Comparison of ENCODE assay signal across 18 mouse cellular contexts in the genomic region with DNA sequence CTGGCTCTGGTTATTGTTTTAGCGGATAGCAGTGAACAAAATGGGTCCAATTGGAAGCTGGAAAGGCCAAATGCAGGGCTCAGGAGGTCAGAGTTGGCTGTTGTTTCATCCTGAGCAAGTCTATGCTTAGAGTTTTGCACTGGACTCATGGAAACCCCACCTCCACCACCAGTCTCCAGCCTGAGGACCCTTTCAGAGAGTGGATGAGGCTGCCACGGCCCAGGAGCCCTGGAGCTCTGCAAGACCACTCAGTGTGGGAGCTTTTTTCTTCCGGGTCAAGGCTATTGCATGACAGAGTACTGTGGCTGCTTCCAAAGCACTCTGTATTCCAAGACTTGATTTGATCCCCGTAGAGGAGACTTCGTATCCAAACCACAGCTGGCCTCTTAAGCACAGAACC.
A peak's percentile ranks its signal among the peaks of the same experiment; 100 is the strongest.
DNase-seq lines count a peak whose midpoint lies in the region; ATAC-seq lines count a peak whose summit lies in the region.
"Had no signal": no experiment of that assay in that cellular context is flagged by ENCODE, and none has a peak within 500 bp of the region (broad histone marks: within the 10 kb centered on the region; RNA-seq: fewer than 3 reads in every experiment).

No protein-coding gene starts in this region.

- H3K4me3 ChIP-seq in forebrain, embryonic 11.5 days (ENCODE audit: low read depth, low read length) = no peak overlapping the region
- no peak overlapping the region for H3K4me3 ChIP-seq in forebrain, embryonic 15.5 days
- no peak overlapping the region for H3K4me3 ChIP-seq in hindbrain, embryonic 16.5 days (ENCODE audit: low read length)
- no peak overlapping the region for H3K4me3 ChIP-seq in midbrain, embryonic 16.5 days (ENCODE audit: low read depth, low read length)
- H3K4me3 ChIP-seq: heart, embryonic 10.5 days; left cerebral cortex, adult 2 months; stomach, embryonic 15.5 days had no signal

- no peaks in the 10 kb centered on the region for H3K27me3 ChIP-seq in forebrain, embryonic 11.5 days (ENCODE audit: control insufficient read depth, insufficient read depth, low read length)
- H3K27me3 ChIP-seq in forebrain, embryonic 15.5 days = no peaks in the 10 kb centered on the region
- H3K27me3 ChIP-seq in hindbrain, embryonic 16.5 days (replicated peaks; ENCODE audit: control insufficient read depth, insufficient read depth, low read length) = no peaks in the 10 kb centered on the region
- no peaks in the 10 kb centered on the region for H3K27me3 ChIP-seq in midbrain, embryonic 16.5 days (ENCODE audit: control insufficient read depth, insufficient read depth, low read depth, low read length)
- H3K27me3 ChIP-seq: stomach, embryonic 15.5 days had no signal

- DNase-seq in forebrain, embryonic 11.5 days (ENCODE audit: low spot score) = no peak
- no peak for DNase-seq in layer of hippocampus, postnatal 25 days (ENCODE audit: extremely low spot score in 1 of 2, low spot score in 1 of 2)
- no peak for DNase-seq in lung, postnatal 36 days
- DNase-seq in gastrocnemius, postnatal 4 days (ENCODE audit: low spot score in 2 of 2) = no peak
- DNase-seq: adrenal gland, adult 2 months; cerebellum, adult 2 months; gastrocnemius, postnatal 14 days; kidney, adult 8-10 months; kidney, postnatal 4 days; liver, postnatal 0 days; lung, postnatal 4 days had no signal

- peak overlapping the region; percentile 25; the same call in 1 of the 2 replicates for H3K9ac ChIP-seq in forebrain, embryonic 11.5 days (ENCODE audit: low read length)
- no peak overlapping the region for H3K9ac ChIP-seq in forebrain, embryonic 15.5 days (replicated peaks)
- no peak overlapping the region for H3K9ac ChIP-seq in hindbrain, embryonic 16.5 days (ENCODE audit: low read depth, low read length)
- H3K9ac ChIP-seq in midbrain, embryonic 16.5 days (ENCODE audit: low read depth, low read length) = no peak overlapping the region
- H3K9ac ChIP-seq: liver, postnatal 0 days; stomach, embryonic 15.5 days had no signal

- no peaks in the 10 kb centered on the region; the same call in 1 of the 2 replicates for H3K9me3 ChIP-seq in forebrain, embryonic 11.5 days (ENCODE audit: control insufficient read depth, low read length)
- H3K9me3 ChIP-seq in forebrain, embryonic 15.5 days = no peaks in the 10 kb centered on the region
- peaks cover 3% of the 10 kb centered on the region for H3K9me3 ChIP-seq in hindbrain, embryonic 16.5 days (ENCODE audit: control insufficient read depth, low read length)
- H3K9me3 ChIP-seq in midbrain, embryonic 16.5 days (replicated peaks; ENCODE audit: control insufficient read depth, low read length, poor library complexity, severe bottlenecking) = peaks cover 4% of the 10 kb centered on the region
- H3K9me3 ChIP-seq: heart, embryonic 10.5 days; stomach, embryonic 15.5 days had no signal

- peaks cover 5% of the 10 kb centered on the region for H3K4me1 ChIP-seq in forebrain, embryonic 11.5 days (replicated peaks; ENCODE audit: control insufficient read depth, insufficient read depth, low read length)
- peaks cover 11% of the 10 kb centered on the region for H3K4me1 ChIP-seq in forebrain, embryonic 15.5 days
- 0 out of 2 replicates have a peak, but pooled peaks cover 6% of the 10 kb centered on the region for H3K4me1 ChIP-seq in hindbrain, embryonic 16.5 days (ENCODE audit: control insufficient read depth, insufficient read depth, low read depth, low read length)
- H3K4me1 ChIP-seq in midbrain, embryonic 16.5 days (ENCODE audit: control insufficient read depth, insufficient read depth, low read length) = peaks cover 6% of the 10 kb centered on the region; the same call in 1 of the 2 replicates
- H3K4me1 ChIP-seq: heart, embryonic 10.5 days; stomach, embryonic 15.5 days had no signal

- H3K36me3 ChIP-seq in forebrain, embryonic 11.5 days (ENCODE audit: control insufficient read depth, insufficient read depth, low read length) = no peaks in the 10 kb centered on the region
- no peaks in the 10 kb centered on the region for H3K36me3 ChIP-seq in forebrain, embryonic 15.5 days
- H3K36me3 ChIP-seq in hindbrain, embryonic 16.5 days (ENCODE audit: control insufficient read depth, insufficient read depth, low read length) = no peaks in the 10 kb centered on the region
- H3K36me3 ChIP-seq in midbrain, embryonic 16.5 days (ENCODE audit: control insufficient read depth, insufficient read depth, low read length) = no peaks in the 10 kb centered on the region
- H3K36me3 ChIP-seq: heart, embryonic 10.5 days; stomach, embryonic 15.5 days had no signal

- WGBS in forebrain, embryonic 11.5 days = 62% methylated on average over 5 of the region's 5 CpGs
- WGBS in forebrain, embryonic 15.5 days = 54% methylated on average over 5 of the region's 5 CpGs
- 45% methylated on average over 5 of the region's 5 CpGs for WGBS in hindbrain, embryonic 16.5 days
- 45% methylated on average over 5 of the region's 5 CpGs for WGBS in midbrain, embryonic 16.5 days

- 0 out of 2 replicates have a peak overlapping the region, but pooled peaks have one; percentile 2 for H3K4me2 ChIP-seq in forebrain, embryonic 11.5 days (ENCODE audit: low read depth, low read length, severe bottlenecking)
- H3K4me2 ChIP-seq in forebrain, embryonic 15.5 days (replicated peaks) = no peak overlapping the region
- no peak overlapping the region for H3K4me2 ChIP-seq in hindbrain, embryonic 16.5 days (ENCODE audit: low read length)
- no peak overlapping the region for H3K4me2 ChIP-seq in midbrain, embryonic 16.5 days (ENCODE audit: low read length)
- H3K4me2 ChIP-seq: stomach, embryonic 15.5 days had no signal

- H3K27ac ChIP-seq in forebrain, embryonic 11.5 days (ENCODE audit: low read depth, low read length) = peak overlapping the region; percentile 73
- H3K27ac ChIP-seq in forebrain, embryonic 15.5 days (replicated peaks) = peak overlapping the region; percentile 31
- no peak overlapping the region; the same call in 1 of the 2 replicates for H3K27ac ChIP-seq in hindbrain, embryonic 16.5 days (ENCODE audit: low read depth, low read length)
- H3K27ac ChIP-seq in midbrain, embryonic 16.5 days (ENCODE audit: low read length) = peak overlapping the region; percentile 30; the same call in 1 of the 2 replicates
- H3K27ac ChIP-seq: heart, embryonic 10.5 days; left cerebral cortex, adult 2 months; stomach, embryonic 15.5 days had no signal

- no peak; the same call in none of the 2 replicates for ATAC-seq in forebrain, embryonic 11.5 days (replicated peaks; ENCODE audit: low FRiP score)
- peak; percentile 52; the same call in 1 of the 2 replicates for ATAC-seq in forebrain, embryonic 15.5 days (replicated peaks)
- peak; percentile 40; the same call in 1 of the 2 replicates for ATAC-seq in hindbrain, embryonic 16.5 days
- ATAC-seq in midbrain, embryonic 16.5 days = no peak
- ATAC-seq: CD4-positive, CD25-positive, alpha-beta regulatory T cell, adult 4 months; liver, postnatal 0 days had no signal

Comparison
In these comparisons a context has a peak if more than half of its experiments do, and no peak if none do; other contexts are left out.
1. ATAC-seq: peak in forebrain, embryonic 15.5 days (single experiment) and hindbrain, embryonic 16.5 days (single experiment); none in forebrain, embryonic 11.5 days (single experiment) and midbrain, embryonic 16.5 days (single experiment).